Mouse (Mus musculus): ENCODE measurements around the gene Asb16.

DNA sequence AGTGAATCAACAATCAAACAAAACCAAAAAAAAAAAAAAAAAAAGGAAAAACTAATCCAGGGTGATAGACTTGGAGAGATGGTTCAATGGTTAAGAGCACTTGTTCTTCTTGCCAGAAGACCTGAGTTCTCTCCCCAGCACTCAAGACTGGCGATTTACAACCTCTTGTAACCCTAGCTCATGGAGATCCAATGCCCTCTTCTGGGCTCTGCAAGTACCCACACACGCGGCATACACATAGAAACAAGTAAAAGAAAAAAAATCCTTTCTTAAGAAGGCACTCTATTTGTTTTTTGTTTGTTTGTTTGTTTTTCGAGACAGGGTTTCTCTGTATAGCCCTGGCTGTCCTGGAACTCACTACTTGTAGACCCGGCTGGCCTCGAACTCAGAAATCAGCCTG lies 15.4 kb downstream of the Asb16 start:
- TF ChIP-seq CTCF (IDR thresholded peaks at IDR 0.05; ENCODE audit: extremely low read depth, insufficient read depth, insufficient read length, insufficient replicate concordance): no peak
- no peak for TF ChIP-seq POLR2A (IDR thresholded peaks at IDR 0.05; ENCODE audit: low read depth, low read length)
